Mouse (Mus musculus): ENCODE data around the gene Il17d.

GRCm38 (mm10) chr14:57535646-57536045, 11.1 kb downstream of the Il17d start:
- TF ChIP-seq POLR2A (IDR thresholded peaks at IDR 0.05; ENCODE audit: control insufficient read depth, extremely low read depth, insufficient read depth, low read length, poor library complexity) = no peak
- no peak for TF ChIP-seq CTCF (IDR thresholded peaks at IDR 0.05; ENCODE audit: borderline replicate concordance, control insufficient read depth, extremely low read depth, insufficient read depth, low read length, poor library complexity)
